Mouse (Mus musculus) ES-E14 (cell line): ENCODE measurements around the gene Sc5d.

Source experiments
- CHD2 ChIP-seq: IDR thresholded peaks from 2 replicates; pipeline ENCODE4 v1.6.1; 2014; ENCODE audit warnings: mild to moderate bottlenecking, low read depth, low read length, inconsistent platforms
- HCFC1 ChIP-seq: IDR thresholded peaks from 2 replicates; pipeline ENCODE4 v1.6.1; 2012; ENCODE audit warnings: low read length, inconsistent platforms, borderline replicate concordance; ENCODE audit not compliant: insufficient read depth
- MAFK ChIP-seq: IDR thresholded peaks from 2 replicates; pipeline ENCODE4 v1.6.1; 2014; ENCODE audit warnings: mild to moderate bottlenecking, low read depth, low read length, inconsistent platforms; ENCODE audit not compliant: insufficient read depth
- ZNF384 ChIP-seq: IDR thresholded peaks from 2 replicates; pipeline ENCODE4 v1.6.1; 2012; ENCODE audit warnings: low read depth, low read length, inconsistent platforms

- TF ChIP-seq HCFC1: no peak
- TF ChIP-seq ZNF384: no peak
- TF ChIP-seq MAFK: no peak
- TF ChIP-seq CHD2: no peak
Observed at GRCm38 (mm10) chr9:42238827-42239226, 25.2 kb downstream of the Sc5d start.
